8 mouse cellular contexts compared by ENCODE assay signal in genomic region chr19:5295736-5296075, GRCm38 (mm10). TPM values are rescaled to one million over a fixed set of nuclear protein-coding genes. Genes with fewer than 3 reads are reported as not detected.
DNase-seq lines count a peak whose midpoint lies in the region; ATAC-seq and TF ChIP-seq lines count a peak whose summit lies in the region.

No protein-coding gene starts in this region.

- DNase-seq in heart, adult 8-10 months (ENCODE audit: low spot score), result no peak
- DNase-seq in MEL (ENCODE audit: low read depth, low spot score), result no peak
- no peak for DNase-seq in hindbrain, embryonic 10.5 days (ENCODE audit: low spot score)
- DNase-seq in cerebellum, postnatal 14 days, result no peak
- DNase-seq in layer of hippocampus, adult 8-10 months (ENCODE audit: low spot score in 2 of 2), result no peak
- no peak for DNase-seq in yolk sac, embryonic 10.5 days (ENCODE audit: low spot score)

- H3K4me1 ChIP-seq in heart, embryonic 14.5 days (ENCODE audit: control insufficient read depth in 2 of 2, insufficient read depth in 2 of 2, low read length in 2 of 2), result peaks cover 12 to 29% of the 10 kb centered on the region in 2 experiments
- peaks cover 5 to 12% of the 10 kb centered on the region in 2 experiments for H3K4me1 ChIP-seq in MEL (ENCODE audit: control insufficient read depth in 1 of 2, insufficient read depth in 2 of 2, low read length in 2 of 2)
- H3K4me1 ChIP-seq in hindbrain, embryonic 10.5 days (replicated peaks), result peaks cover 51% of the 10 kb centered on the region

- no peak; the same call in 1 of the 2 replicates for ATAC-seq in heart, embryonic 14.5 days (ENCODE audit: insufficient number of reproducible peaks, insufficient read depth, low FRiP score, low read depth)
- peak; percentile 38 for ATAC-seq in megakaryocyte progenitor cell, adult 5-6 weeks (replicated peaks; ENCODE audit: poor library complexity)

- 6% methylated on average over 13 of the region's 13 CpGs for WGBS in heart, embryonic 14.5 days
- WGBS in hindbrain, embryonic 10.5 days, result 7% methylated on average over 13 of the region's 13 CpGs

- peaks cover 22% of the 10 kb centered on the region for H3K79me2 ChIP-seq in MEL (ENCODE audit: control insufficient read depth, insufficient read depth, low read length, poor library complexity)

- H3K9me3 ChIP-seq in heart, embryonic 14.5 days (ENCODE audit: control insufficient read depth, low read length), result no peaks in the 10 kb centered on the region
- H3K9me3 ChIP-seq in MEL (replicated peaks; ENCODE audit: insufficient read depth, low read length), result no peaks in the 10 kb centered on the region
- H3K9me3 ChIP-seq in hindbrain, embryonic 10.5 days, result no peaks in the 10 kb centered on the region

- no peak for TF ChIP-seq EP300 in MEL (IDR thresholded peaks at IDR 0.05; ENCODE audit: low read depth in 1 of 2, low read length in 2 of 2)

- no peak for TF ChIP-seq CTCF in MEL (IDR thresholded peaks at IDR 0.05 in 2 of 3, conservative IDR thresholded peaks at IDR 0.05 in 1 of 3; ENCODE audit: control insufficient read depth in 1 of 3, insufficient read depth in 1 of 3, low read depth in 2 of 3, low read length in 3 of 3, poor library complexity in 1 of 3, severe bottlenecking in 1 of 3)

- TF ChIP-seq POLR2A in MEL (IDR thresholded peaks at IDR 0.05; ENCODE audit: control insufficient read depth in 1 of 2, insufficient read depth in 1 of 2, low read depth in 1 of 2, low read length in 2 of 2, poor library complexity in 1 of 2), result peak in 1 of 2 experiments; percentile 8; a peak in 1 of 4 replicates

- peaks cover 35% of the 10 kb centered on the region for H3K36me3 ChIP-seq in heart, embryonic 14.5 days (ENCODE audit: control insufficient read depth, insufficient read depth, low read length)
- H3K36me3 ChIP-seq in MEL (ENCODE audit: control insufficient read depth in 1 of 2, insufficient read depth in 2 of 2, low read length in 2 of 2), result peaks cover 16 to 24% of the 10 kb centered on the region in 2 experiments
- peaks cover 35% of the 10 kb centered on the region for H3K36me3 ChIP-seq in hindbrain, embryonic 10.5 days

- no peaks in the 10 kb centered on the region for H3K27me3 ChIP-seq in heart, embryonic 14.5 days (ENCODE audit: control insufficient read depth, insufficient read depth, low read length)
- H3K27me3 ChIP-seq in MEL (ENCODE audit: control insufficient read depth in 1 of 2, insufficient read depth in 2 of 2, low read length in 2 of 2), result no peaks in the 10 kb centered on the region
- H3K27me3 ChIP-seq in hindbrain, embryonic 10.5 days (ENCODE audit: insufficient read depth, poor library complexity, severe bottlenecking), result no peaks in the 10 kb centered on the region

- no peak for TF ChIP-seq RAD21 in MEL (IDR thresholded peaks at IDR 0.05; ENCODE audit: low read depth, low read length)

- H3K27ac ChIP-seq in heart, embryonic 14.5 days (replicated peaks in 1 of 2; ENCODE audit: control insufficient read depth in 1 of 2, insufficient read depth in 1 of 2, low read depth in 2 of 2, low read length in 2 of 2), result peak overlapping the region; percentile 82 to 90
- H3K27ac ChIP-seq in MEL (ENCODE audit: control insufficient read depth, low read depth, low read length), result peak overlapping the region; percentile 94
- peak overlapping the region; percentile 97 for H3K27ac ChIP-seq in hindbrain, embryonic 10.5 days

- peak overlapping the region; percentile 76 for H3K9ac ChIP-seq in heart, embryonic 14.5 days (ENCODE audit: low read length)
- H3K9ac ChIP-seq in MEL (ENCODE audit: control insufficient read depth, low read depth, low read length, poor library complexity, severe bottlenecking), result peak overlapping the region; percentile 94

- H3K4me3 ChIP-seq in heart, embryonic 14.5 days (ENCODE audit: control insufficient read depth in 1 of 2, insufficient read depth in 1 of 2, low read depth in 1 of 2, low read length in 2 of 2), result peak overlapping the region; percentile 64 to 97
- peak overlapping the region; percentile 77 to 88 for H3K4me3 ChIP-seq in MEL (ENCODE audit: control insufficient read depth in 1 of 2, insufficient read depth in 1 of 2, low read depth in 2 of 2, low read length in 2 of 2)
- peak overlapping the region; percentile 95 for H3K4me3 ChIP-seq in hindbrain, embryonic 10.5 days

- H3K4me2 ChIP-seq in heart, embryonic 14.5 days (ENCODE audit: low read length), result peak overlapping the region; percentile 81

TF ChIP-seq in MEL, 35 proteins besides CTCF, POLR2A, EP300 and RAD21:
- no peak for TF ChIP-seq MYB (IDR thresholded peaks at IDR 0.05; ENCODE audit: low read depth, low read length)
- TF ChIP-seq TAL1 (IDR thresholded peaks at IDR 0.05; ENCODE audit: low read length), result no peak
- 0 out of 2 replicates have a peak, but pooled peaks have one; percentile 58 for TF ChIP-seq CHD1 (IDR thresholded peaks at IDR 0.05; ENCODE audit: low read depth, low read length)
- no peak for TF ChIP-seq E2F4 (IDR thresholded peaks at IDR 0.05; ENCODE audit: borderline replicate concordance, low read depth, low read length)
- TF ChIP-seq ETS1 (IDR thresholded peaks at IDR 0.05; ENCODE audit: low read depth, low read length), result no peak
- TF ChIP-seq POLR2AphosphoS5 (IDR thresholded peaks at IDR 0.05; ENCODE audit: borderline replicate concordance, low read depth, low read length), result no peak
- TF ChIP-seq HCFC1 (IDR thresholded peaks at IDR 0.05; ENCODE audit: low read depth, low read length), result no peak
- peak; percentile 20; the same call in 1 of the 2 replicates for TF ChIP-seq MXI1 (IDR thresholded peaks at IDR 0.05; ENCODE audit: low read depth, low read length)
- 0 out of 2 replicates have a peak, but pooled peaks have one; percentile 21 for TF ChIP-seq MAX (IDR thresholded peaks at IDR 0.05; ENCODE audit: low read length)
- TF ChIP-seq USF2 (IDR thresholded peaks at IDR 0.05; ENCODE audit: borderline replicate concordance in 1 of 2, insufficient read depth in 1 of 2, low read depth in 1 of 2, low read length in 2 of 2), result no peak

RNA-seq across cellular contexts. Expression of gene Sf3b2, which starts 0.5 kb away (rescaled TPM):
- 201 and 208 TPM in 2 replicates for polyA plus RNA-seq in heart, embryonic 14.5 days (2014; fragmentation: Nextera tagmentation; extraction: Ambion mirVana)
- total RNA-seq in heart, adult 8-10 months (2022), result 100 to 1,000 TPM; 108 to 125 (median 119) TPM
- 178 and 180 TPM in 2 replicates for total RNA-seq in MEL (2012; rRNA removed)
- 100 to 1,000 TPM; 259 to 331 TPM for polyA plus RNA-seq in MEL (2012; ENCODE audit: insufficient read depth in 1 of 2, insufficient read length in 2 of 2, low read depth in 1 of 2, low replicate concordance in 2 of 2, missing spikeins in 1 of 2)
- 438 and 456 TPM in 2 replicates for polyA plus RNA-seq in hindbrain, embryonic 10.5 days (2016; fragmentation: Nextera tagmentation; extraction: Ambion mirVana)
- total RNA-seq in megakaryocyte progenitor cell, adult 5-6 weeks (2015), result 119 and 147 TPM in 2 replicates
- total RNA-seq in megakaryocyte progenitor cell, adult 5-6 weeks (2017), result 239 and 261 TPM in 2 replicates
- 100 to 1,000 TPM; 202 to 215 (median 208) TPM for total RNA-seq in layer of hippocampus, adult 8-10 months (2022)

RNA-seq across cellular contexts. Expression of gene Gal3st3, which starts 2.4 kb away (rescaled TPM):
- polyA plus RNA-seq in heart, embryonic 14.5 days (2014; fragmentation: Nextera tagmentation; extraction: Ambion mirVana), result 6.4 and 6.7 TPM in 2 replicates
- total RNA-seq in heart, adult 8-10 months (2022), result 10 to 100 TPM; 22.3 to 32.9 (median 25.1) TPM
- total RNA-seq in MEL (2012; rRNA removed), result not detected in 2 replicates
- under 1 TPM in 1 of 2 experiments, not detected in 1; 0.04 TPM for polyA plus RNA-seq in MEL (2012; ENCODE audit: insufficient read depth in 1 of 2, insufficient read length in 2 of 2, low read depth in 1 of 2, low replicate concordance in 2 of 2, missing spikeins in 1 of 2)
- polyA plus RNA-seq in hindbrain, embryonic 10.5 days (2016; fragmentation: Nextera tagmentation; extraction: Ambion mirVana), result 11.7 and 19.1 TPM in 2 replicates
- total RNA-seq in megakaryocyte progenitor cell, adult 5-6 weeks (2015), result not detected in 2 replicates
- not detected in 2 replicates for total RNA-seq in megakaryocyte progenitor cell, adult 5-6 weeks (2017)
- 10 to 100 TPM; 83.2 to 92.3 (median 86.9) TPM for total RNA-seq in layer of hippocampus, adult 8-10 months (2022)

RNA-seq across cellular contexts. Expression of gene Pacs1, which starts 22.8 kb away (rescaled TPM):
- polyA plus RNA-seq in heart, embryonic 14.5 days (2014; fragmentation: Nextera tagmentation; extraction: Ambion mirVana), result 20.9 TPM in 2 replicates
- total RNA-seq in heart, adult 8-10 months (2022), result 10 to 100 TPM; 18.6 to 21.9 (median 20.8) TPM
- 5.7 TPM in 2 replicates for total RNA-seq in MEL (2012; rRNA removed)
- 10 to 100 TPM in 1 of 2 experiments, not detected in 1; 19.9 TPM for polyA plus RNA-seq in MEL (2012; ENCODE audit: insufficient read depth in 1 of 2, insufficient read length in 2 of 2, low read depth in 1 of 2, low replicate concordance in 2 of 2, missing spikeins in 1 of 2)
- polyA plus RNA-seq in hindbrain, embryonic 10.5 days (2016; fragmentation: Nextera tagmentation; extraction: Ambion mirVana), result 23.7 and 26.1 TPM in 2 replicates
- 14.8 and 16.2 TPM in 2 replicates for total RNA-seq in megakaryocyte progenitor cell, adult 5-6 weeks (2015)
- 5.1 and 7.1 TPM in 2 replicates for total RNA-seq in megakaryocyte progenitor cell, adult 5-6 weeks (2017)
- total RNA-seq in layer of hippocampus, adult 8-10 months (2022), result 10 to 100 TPM; 50.9 to 59.4 (median 55.3) TPM

RNA-seq across cellular contexts. Expression of gene Catsper1, which starts 39.8 kb away (rescaled TPM):
- polyA plus RNA-seq in heart, embryonic 14.5 days (2014; fragmentation: Nextera tagmentation; extraction: Ambion mirVana), result not detected in 2 replicates
- total RNA-seq in heart, adult 8-10 months (2022), result not detected
- not detected in 2 replicates for total RNA-seq in MEL (2012; rRNA removed)
- not detected for polyA plus RNA-seq in MEL (2012; ENCODE audit: insufficient read depth in 1 of 2, insufficient read length in 2 of 2, low read depth in 1 of 2, low replicate concordance in 2 of 2, missing spikeins in 1 of 2)
- not detected in 2 replicates for polyA plus RNA-seq in hindbrain, embryonic 10.5 days (2016; fragmentation: Nextera tagmentation; extraction: Ambion mirVana)
- total RNA-seq in megakaryocyte progenitor cell, adult 5-6 weeks (2015), result not detected in 2 replicates
- total RNA-seq in megakaryocyte progenitor cell, adult 5-6 weeks (2017), result not detected in 2 replicates
- total RNA-seq in layer of hippocampus, adult 8-10 months (2022), result not detected

RNA-seq across cellular contexts. Expression of gene Cst6, which starts 53.7 kb away (rescaled TPM):
- polyA plus RNA-seq in heart, embryonic 14.5 days (2014; fragmentation: Nextera tagmentation; extraction: Ambion mirVana), result 0.92 and 0.95 TPM in 2 replicates
- total RNA-seq in heart, adult 8-10 months (2022), result 10 to 100 TPM; 17.0 to 27.2 (median 23.5) TPM
- not detected in 2 replicates for total RNA-seq in MEL (2012; rRNA removed)
- polyA plus RNA-seq in MEL (2012; ENCODE audit: insufficient read depth in 1 of 2, insufficient read length in 2 of 2, low read depth in 1 of 2, low replicate concordance in 2 of 2, missing spikeins in 1 of 2), result under 1 TPM in 1 of 2 experiments, not detected in 1; 0.26 TPM
- 0.65 and 1.6 TPM in 2 replicates for polyA plus RNA-seq in hindbrain, embryonic 10.5 days (2016; fragmentation: Nextera tagmentation; extraction: Ambion mirVana)
- not detected in 2 replicates for total RNA-seq in megakaryocyte progenitor cell, adult 5-6 weeks (2015)
- not detected in 2 replicates for total RNA-seq in megakaryocyte progenitor cell, adult 5-6 weeks (2017)
- total RNA-seq in layer of hippocampus, adult 8-10 months (2022), result 10 to 100 TPM; 10.8 to 18.1 (median 12.5) TPM

Comparison
In these comparisons a context has a peak if more than half of its experiments do, and no peak if none do; other contexts are left out.
1. RNA of gene Gal3st3, which starts 2.4 kb away (total RNA-seq): 83.2 to 92.3 TPM in layer of hippocampus, adult 8-10 months and 22.3 to 32.9 TPM in heart, adult 8-10 months; not detected in MEL and not detected in megakaryocyte progenitor cell, adult 5-6 weeks; every median in the first group is over 10 times any median in the second.
2. Peak in every context shown above with its lines, with median percentiles within 50 percentile points of each other: H3K27ac ChIP-seq and H3K4me3 ChIP-seq.